Mouse (Mus musculus) lung, adult 2 months (tissue): ENCODE data around the gene Pld4. TPM values are rescaled to one million over a fixed set of nuclear protein-coding genes. Genes with fewer than 3 reads are reported as not detected.

Experiments
- DNase-seq: peaks from one replicate; pipeline ENCODE4 v3.0.0; 2022
- H3K4me1 ChIP-seq: fragments of 200-500 bp; 2 replicates; pipeline ENCODE4 v1.6.1; 2011; ENCODE audit warnings: low read length; ENCODE audit not compliant: control insufficient read depth, insufficient read depth
- H3K4me3 ChIP-seq: fragments of 200-500 bp; replicated peaks from 2 replicates; pipeline ENCODE3; 2011; ENCODE audit warnings: low read depth, mild to moderate bottlenecking, control low read depth, low read length; ENCODE audit errors: extremely low read depth
- CTCF ChIP-seq: fragments of 200-500 bp; IDR thresholded peaks from 2 replicates; pipeline ENCODE4 v1.5.1; 2011; ENCODE audit warnings: mild to moderate bottlenecking, low read length, control low read depth; ENCODE audit not compliant: insufficient read depth
- POLR2A ChIP-seq: fragments of 200-500 bp; IDR thresholded peaks from 2 replicates; pipeline ENCODE4 v1.6.1; 2011; ENCODE audit warnings: low read depth, mild to moderate bottlenecking, control low read depth, low read length, borderline replicate concordance; ENCODE audit errors: extremely low read depth
- WGBS: fragments of 180-500 bp; shearing (Covaris S2); methylation state at CpG from one replicate; pipeline ENCODE4 v1.1.7; 2018; 5-methylcytosine and 5-hydroxymethylcytosine counted together
- polyA plus RNA-seq: library from polyadenylated mRNA; depleted of rRNA; stranded (reverse); fragments of >200 nt; gene quantifications from 2 replicates; pipeline ENCODE4 v1.2.3, GENCODE M21; 2012

Gene Pld4
- polyA plus RNA-seq, 1 experiment, result 90.1 TPM

DNA sequence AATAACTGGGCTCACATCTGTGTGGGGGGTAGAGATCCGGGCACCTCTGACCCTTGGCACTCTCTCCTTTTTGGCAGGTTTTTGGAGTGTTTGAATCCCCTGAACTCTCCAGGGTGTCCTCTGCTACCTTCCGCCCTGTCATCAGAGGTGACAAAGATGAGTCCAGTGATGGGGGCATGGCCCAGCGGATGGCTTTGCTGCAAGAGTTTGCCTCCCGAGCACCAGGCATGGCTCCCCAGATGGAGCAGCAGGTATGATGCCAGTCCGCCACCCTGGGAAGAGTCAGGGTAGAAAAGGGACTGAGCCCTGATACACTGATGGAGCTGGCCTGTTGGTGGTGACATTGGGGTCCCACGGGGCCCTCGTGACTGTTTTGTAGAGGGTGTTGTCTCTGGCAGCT is 23.4 kb upstream of the Pld4 start:
- WGBS, result 85% methylated on average over 7 of the region's 7 CpGs
- Histone ChIP-seq H3K4me1 (no peaks in the 10 kb centered on the region), H3K4me3 (no peak overlapping the region)
- no peak for DNase-seq
- no peak for TF ChIP-seq CTCF

DNA sequence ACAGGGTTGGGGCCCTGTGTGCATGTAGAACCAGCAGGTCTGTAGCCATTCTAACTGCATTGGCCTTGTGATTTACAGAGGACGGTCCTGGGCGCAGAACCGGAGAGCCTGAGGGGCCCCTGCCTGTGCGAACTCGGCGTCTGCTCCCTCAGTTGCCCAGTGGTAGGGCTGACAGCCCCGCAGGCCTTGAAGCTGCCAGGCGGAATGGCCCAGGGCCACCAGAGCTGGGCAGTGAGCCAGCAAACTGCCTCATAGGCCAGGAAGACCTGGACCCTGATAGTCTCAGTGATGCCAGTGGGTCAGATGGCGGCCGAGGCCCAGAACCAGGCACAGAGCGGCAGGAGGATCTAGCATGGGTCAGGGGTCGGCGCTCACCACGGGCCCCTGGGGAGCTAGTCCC is 22.7 kb upstream of the Pld4 start:
- WGBS, result 88% methylated on average over 14 of the region's 14 CpGs
- TF ChIP-seq POLR2A (no peak), CTCF (no peak)
- H3K4me3 ChIP-seq, result no peak overlapping the region
- H3K4me1 ChIP-seq, result no peaks in the 10 kb centered on the region
- no peak for DNase-seq

- WGBS, result 90% methylated on average over 31 of the region's 31 CpGs
- TF ChIP-seq CTCF, result no peak
- no peak for TF ChIP-seq POLR2A
- Histone ChIP-seq H3K4me1 (no peaks in the 10 kb centered on the region), H3K4me3 (no peak overlapping the region)
- DNase-seq, result no peak
Observed at GRCm38 (mm10) chr12:112738281-112739022, 22.0 kb upstream of the Pld4 start.

GRCm38 (mm10) chr12:112739023-112739568 is 21.4 kb upstream of the Pld4 start:
- Histone ChIP-seq H3K4me1 (no peaks in the 10 kb centered on the region), H3K4me3 (no peak overlapping the region)
- 91% methylated on average over 24 of the region's 24 CpGs for WGBS
- DNase-seq, result no peak
- TF ChIP-seq POLR2A (no peak), CTCF (no peak)

DNA sequence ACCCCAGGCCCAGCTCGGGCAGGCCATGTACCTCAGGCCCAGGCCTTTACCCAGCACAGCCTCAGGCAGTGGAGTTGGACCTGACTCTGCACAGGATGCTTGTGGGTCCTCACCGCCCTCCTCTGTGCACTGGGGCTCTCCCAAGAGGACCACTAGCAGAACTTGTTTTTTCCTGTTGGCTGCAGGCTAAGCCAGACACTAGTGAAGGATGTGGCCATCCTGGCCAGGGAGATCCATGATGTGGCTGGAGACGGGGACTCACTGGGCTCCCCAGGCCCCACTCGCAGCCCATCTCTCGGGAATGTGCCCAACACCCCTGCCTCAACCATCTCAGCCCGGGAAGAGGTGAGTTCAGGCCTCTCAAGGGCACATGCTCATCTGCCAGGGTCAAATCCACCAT is 17.7 kb upstream of the Pld4 start:
- 44% methylated on average over 6 of the region's 6 CpGs for WGBS
- TF ChIP-seq POLR2A, result no peak
- no peak for TF ChIP-seq CTCF
- no peak for DNase-seq
- Histone ChIP-seq H3K4me1 (no peaks in the 10 kb centered on the region; the same call in 1 of the 2 replicates), H3K4me3 (no peak overlapping the region)

DNA sequence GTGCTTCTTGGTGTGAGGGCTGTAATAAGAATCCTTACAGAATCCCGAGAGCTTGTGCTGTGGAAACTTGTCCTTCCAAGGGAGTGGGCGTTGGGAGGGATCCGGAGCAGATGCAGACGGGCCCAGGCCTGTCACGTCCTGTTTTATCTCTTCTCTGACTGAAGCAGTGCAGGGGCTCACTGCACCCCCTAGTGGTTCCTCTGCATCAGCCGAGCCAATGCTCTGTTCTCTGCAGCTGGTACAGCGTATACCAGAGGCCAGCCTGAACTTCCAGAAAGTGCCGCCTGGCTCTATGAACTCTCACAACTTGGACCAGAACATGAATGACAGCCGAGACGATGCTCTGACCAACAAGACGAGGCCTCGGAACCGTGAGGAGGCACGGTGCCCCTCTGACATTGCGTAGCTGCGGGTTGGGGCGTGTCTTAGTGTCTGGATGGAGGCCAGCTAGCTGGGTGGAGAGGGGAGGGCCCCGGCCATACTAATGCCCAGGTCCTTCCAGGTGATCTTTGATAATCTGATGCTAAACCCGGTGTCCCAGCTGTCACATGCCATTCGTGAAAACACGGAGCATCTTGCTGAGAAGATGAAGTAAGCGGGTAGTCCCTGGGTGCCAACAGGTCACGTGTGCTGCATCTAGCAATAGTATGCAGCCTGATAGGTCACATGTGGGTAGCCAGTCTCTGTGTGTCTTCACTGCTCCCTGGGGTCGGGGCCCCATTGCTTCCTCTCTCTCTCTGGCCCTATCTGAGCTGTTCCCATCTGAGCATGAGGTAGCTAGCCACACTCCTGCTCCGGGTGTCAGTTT is 17.1 kb upstream of the Pld4 start:
- WGBS, result 39% methylated on average over 25 of the region's 25 CpGs
- TF ChIP-seq POLR2A (no peak), CTCF (peak; percentile 87)
- Histone ChIP-seq H3K4me3 (no peak overlapping the region), H3K4me1 (no peaks in the 10 kb centered on the region; the same call in 1 of the 2 replicates)
- peak; percentile 62 for DNase-seq

- Histone ChIP-seq H3K4me3 (no peak overlapping the region), H3K4me1 (no peaks in the 10 kb centered on the region; the same call in 1 of the 2 replicates)
- whole genome bisulfite sequencing, result 81% methylated on average over 10 of the region's 11 CpGs
- TF ChIP-seq POLR2A (no peak), CTCF (no peak)
- DNase-seq, result no peak
Observed at GRCm38 (mm10) chr12:112744211-112744610, 16.2 kb upstream of the Pld4 start.

DNA sequence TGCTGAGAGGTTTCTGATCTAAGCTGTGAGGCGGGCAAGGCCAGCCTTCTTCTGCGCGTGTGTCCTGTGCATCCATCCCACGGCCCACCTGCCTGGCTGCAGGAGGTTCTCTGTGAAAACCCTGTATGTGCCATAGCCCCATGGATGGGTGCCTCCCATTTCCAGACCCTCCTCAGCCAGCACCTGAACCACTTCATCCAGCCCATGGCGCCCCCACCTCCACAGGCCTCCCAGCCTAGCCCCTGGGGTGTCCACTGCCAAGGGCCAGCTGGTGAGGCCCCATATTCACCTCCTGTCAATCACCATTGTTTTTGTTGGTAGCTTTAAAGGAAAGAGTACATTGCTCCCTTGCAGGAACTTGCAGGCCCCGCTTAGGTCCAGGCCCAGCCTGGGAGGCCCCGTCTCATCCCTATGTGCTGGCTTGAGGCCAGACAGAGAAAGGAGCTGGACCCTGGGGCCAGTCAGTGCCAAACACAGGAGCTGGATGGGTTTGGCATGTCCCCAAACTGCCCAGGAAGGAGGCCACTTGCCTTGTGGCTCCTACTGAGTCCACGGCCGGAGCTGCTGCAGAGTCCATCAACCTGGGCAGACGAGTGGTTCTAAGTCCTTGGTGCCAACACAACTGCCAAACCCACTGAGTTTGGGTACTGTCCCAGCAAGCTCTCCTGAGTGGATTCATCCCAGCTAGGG is 15.4 kb upstream of the Pld4 start:
- 90% methylated on average over 10 of the region's 10 CpGs for WGBS
- Histone ChIP-seq H3K4me3 (no peak overlapping the region), H3K4me1 (no peaks in the 10 kb centered on the region; the same call in 1 of the 2 replicates)
- TF ChIP-seq POLR2A, result no peak
- DNase-seq, result no peak

DNA sequence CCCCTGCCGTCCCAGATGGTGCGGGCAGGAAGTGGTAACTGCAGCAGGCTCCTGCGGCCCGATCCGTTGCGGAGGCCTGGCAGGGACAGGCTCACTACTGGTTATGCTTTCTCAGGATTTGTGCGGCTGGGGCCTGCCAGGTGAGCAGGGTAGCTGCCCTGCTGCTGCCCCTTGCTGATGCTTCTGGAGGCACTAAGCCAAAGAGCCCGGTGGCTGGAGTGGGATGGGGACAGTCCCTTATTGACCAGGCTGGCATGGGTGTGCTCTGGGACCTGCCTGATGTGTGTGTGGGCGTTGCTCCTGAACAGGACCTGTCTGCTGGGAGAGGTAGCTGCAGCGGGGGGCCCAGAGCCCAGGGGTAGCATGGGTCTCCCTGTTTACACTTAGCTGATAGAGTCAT is 14.7 kb upstream of the Pld4 start:
- WGBS, result 88% methylated on average over 10 of the region's 10 CpGs
- no peak for DNase-seq
- TF ChIP-seq POLR2A (no peak), CTCF (no peak)
- Histone ChIP-seq H3K4me1 (no peaks in the 10 kb centered on the region; the same call in 1 of the 2 replicates), H3K4me3 (no peak overlapping the region)
